Mouse (Mus musculus): ENCODE results near the gene Gm14419.
"Not testable (repeated sequence)": the region's sequence is repeated elsewhere in the genome, so short reads cannot be mapped to it uniquely, and the experiment has no call there.

Gm14419 gene

DNA sequence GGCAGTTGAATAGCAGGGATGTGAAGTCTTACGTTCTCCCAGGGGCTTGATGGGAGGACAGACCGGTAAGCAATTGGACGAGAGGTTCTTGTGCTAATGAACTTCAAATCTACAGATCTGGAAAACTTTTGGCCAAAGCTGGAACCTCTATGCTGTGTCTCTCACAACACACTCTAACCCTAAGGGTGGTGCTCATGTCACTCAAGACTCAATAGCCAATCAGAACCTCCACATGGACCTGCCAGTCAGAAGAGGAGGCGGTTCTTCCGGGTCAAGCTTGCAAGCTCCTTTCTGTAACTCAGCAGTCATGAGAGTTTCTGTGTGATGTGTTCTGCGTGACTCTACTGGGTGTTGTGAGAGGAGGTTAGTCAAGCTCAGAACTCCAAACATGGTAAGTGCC is at the start of gene Gm14419:
Gm14419 (plus strand) TSS at position 301 of the 400 bp plus-strand sequence.
- DNase-seq: not testable (repeated sequence)
